8 mouse cellular contexts compared by ENCODE assay signal in genomic region chr2:31087663-31088661, GRCm38 (mm10). TPM values are rescaled to one million over a fixed set of nuclear protein-coding genes. Genes with fewer than 3 reads are reported as not detected.
DNase-seq lines count a peak whose midpoint lies in the region; ATAC-seq and TF ChIP-seq lines count a peak whose summit lies in the region.

No protein-coding gene starts in this region.

- H3K9ac ChIP-seq in liver, embryonic 11.5 days (ENCODE audit: low read depth, low read length): no peak overlapping the region

- H3K4me2 ChIP-seq in liver, embryonic 11.5 days: peak overlapping the region; percentile 25; the same call in 1 of the 2 replicates

- H3K9me3 ChIP-seq in megakaryocyte, embryonic 14.5 days: peaks cover 5% of the 10 kb centered on the region; the same call in 1 of the 2 replicates
- H3K9me3 ChIP-seq in liver, embryonic 11.5 days (ENCODE audit: control insufficient read depth, low read length): no peaks in the 10 kb centered on the region

- TF ChIP-seq CTCF in gastrocnemius, adult 2 months (IDR thresholded peaks at IDR 0.05): no peak

- DNase-seq in gastrocnemius, adult 2 months: peak; percentile 66
- peak; percentile 73 for DNase-seq in induced T-regulatory cell, adult 2 months (ENCODE audit: low read depth)
- no peak for DNase-seq in liver, embryonic 11.5 days (ENCODE audit: low spot score)
- DNase-seq in retina, embryonic 14.5 days (ENCODE audit: low spot score): peak; percentile 25
- DNase-seq in frontal cortex, postnatal 14 days (ENCODE audit: low spot score in 2 of 2): no peak

- peak overlapping the region; percentile 83 for H3K4me3 ChIP-seq in megakaryocyte, embryonic 14.5 days (replicated peaks)
- no peak overlapping the region for H3K4me3 ChIP-seq in brown adipose tissue, adult 24 weeks (ENCODE audit: insufficient read depth, low read depth, low read length)
- H3K4me3 ChIP-seq in gastrocnemius, adult 2 months: peak overlapping the region; percentile 47
- H3K4me3 ChIP-seq in liver, embryonic 11.5 days (ENCODE audit: low read depth, low read length): no peak overlapping the region

- peaks cover 86% of the 10 kb centered on the region for H3K36me3 ChIP-seq in megakaryocyte, embryonic 14.5 days (replicated peaks; ENCODE audit: low read length)
- H3K36me3 ChIP-seq in liver, embryonic 11.5 days (ENCODE audit: control insufficient read depth, insufficient read depth, low read length): peaks cover 8% of the 10 kb centered on the region; the same call in 1 of the 2 replicates

- peaks cover 91% of the 10 kb centered on the region for H3K4me1 ChIP-seq in megakaryocyte, embryonic 14.5 days
- peaks cover 17% of the 10 kb centered on the region for H3K4me1 ChIP-seq in brown adipose tissue, adult 24 weeks (ENCODE audit: control insufficient read depth, insufficient read depth, insufficient read length, low read length)
- peaks cover 34% of the 10 kb centered on the region for H3K4me1 ChIP-seq in liver, embryonic 11.5 days (replicated peaks; ENCODE audit: control insufficient read depth, insufficient read depth, low read length)

- intact Hi-C loops in gastrocnemius, adult 2 months (cut with DNase I): no loop called here

- no peaks in the 10 kb centered on the region for H3K27me3 ChIP-seq in megakaryocyte, embryonic 14.5 days (replicated peaks)
- H3K27me3 ChIP-seq in liver, embryonic 11.5 days (replicated peaks; ENCODE audit: control insufficient read depth, insufficient read depth, low read length): no peaks in the 10 kb centered on the region

- 23% methylated on average over 11 of the region's 11 CpGs for WGBS in liver, embryonic 11.5 days

- ATAC-seq in megakaryocyte, adult 5-6 weeks (ENCODE audit: poor library complexity, severe bottlenecking): no peak
- no peak for ATAC-seq in liver, embryonic 11.5 days (replicated peaks; ENCODE audit: low FRiP score)

- peak overlapping the region; percentile 86 for H3K27ac ChIP-seq in brown adipose tissue, adult 24 weeks (replicated peaks; ENCODE audit: low read depth, low read length)
- peak overlapping the region; percentile 80 for H3K27ac ChIP-seq in gastrocnemius, adult 2 months
- peak overlapping the region; percentile 66 for H3K27ac ChIP-seq in liver, embryonic 11.5 days (ENCODE audit: low read depth, low read length)

RNA-seq across cellular contexts. Expression of gene Fnbp1, which starts 53.8 kb away (rescaled TPM):
- polyA plus RNA-seq in megakaryocyte, embryonic 14.5 days (2012; ENCODE audit: insufficient read depth, low replicate concordance): 44.7 and 52.5 TPM in 2 replicates
- total RNA-seq in megakaryocyte, adult 5-6 weeks (2015): 62.0 and 64.1 TPM in 2 replicates
- 39.0 and 48.7 TPM in 2 replicates for total RNA-seq in megakaryocyte, adult 5-6 weeks (2017)
- polyA plus RNA-seq in brown adipose tissue, adult 24 weeks (2012; ENCODE audit: insufficient read depth, insufficient read length, missing spikeins): 25.7 and 38.1 TPM in 2 replicates
- total RNA-seq in gastrocnemius, adult 2 months (2021): 10 to 100 TPM in 1 of 2 experiments, 1 to 10 TPM in 1; 7.9 to 13.2 TPM
- 19.3 and 20.6 TPM in 2 replicates for polyA plus RNA-seq in liver, embryonic 11.5 days (2014; fragmentation: Nextera tagmentation; extraction: Ambion mirVana)

Comparison
In these comparisons a context has a peak if more than half of its experiments do, and no peak if none do; other contexts are left out.
1. H3K4me3 ChIP-seq: peak in megakaryocyte, embryonic 14.5 days (single experiment) and gastrocnemius, adult 2 months (single experiment); none in brown adipose tissue, adult 24 weeks (single experiment) and liver, embryonic 11.5 days (single experiment).
2. DNase-seq: peak in gastrocnemius, adult 2 months (single experiment), induced T-regulatory cell, adult 2 months (single experiment) and retina, embryonic 14.5 days (single experiment); none in liver, embryonic 11.5 days (single experiment) and frontal cortex, postnatal 14 days (0 of 2).
3. Peak in every context shown above with its lines, with median percentiles within 50 percentile points of each other: H3K27ac ChIP-seq.